Mouse (Mus musculus) hindbrain, embryonic 13.5 days (tissue): ENCODE measurements around the gene Sympk. TPM values are rescaled to one million over a fixed set of nuclear protein-coding genes. Genes with fewer than 3 reads are reported as not detected.

ENCODE experiments used
- ATAC-seq: fragments of 200-750 bp; cut with Nextera tagmentation; 2 replicates; pipeline ENCODE4 v1.8.0; 2017; ENCODE audit warnings: moderate TSS enrichment; ENCODE audit not compliant: low FRiP score
- H3K27ac ChIP-seq: fragments of 300-500 bp; sonication (generic); 2 replicates; pipeline ENCODE4 v1.5.1; 2015; ENCODE audit warnings: inconsistent platforms, mild to moderate bottlenecking, moderate library complexity
- H3K27me3 ChIP-seq: fragments of 300-500 bp; sonication (generic); 2 replicates; pipeline ENCODE4 v1.6.1; 2015; ENCODE audit warnings: mild to moderate bottlenecking, inconsistent platforms
- H3K36me3 ChIP-seq: fragments of 300-500 bp; sonication (generic); 2 replicates; pipeline ENCODE4 v1.6.1; 2015; ENCODE audit warnings: mild to moderate bottlenecking, inconsistent platforms
- H3K4me1 ChIP-seq: fragments of 300-500 bp; sonication (generic); replicated peaks from 2 replicates; pipeline ENCODE4 v1.6.1; 2015; ENCODE audit warnings: inconsistent platforms
- H3K4me2 ChIP-seq: fragments of 300-500 bp; sonication (generic); 2 replicates; pipeline ENCODE4 v1.6.1; 2015; ENCODE audit warnings: inconsistent platforms, mild to moderate bottlenecking, moderate library complexity
- H3K4me3 ChIP-seq: fragments of 300-500 bp; sonication (generic); 2 replicates; pipeline ENCODE4 v1.5.1; 2015; ENCODE audit warnings: mild to moderate bottlenecking, inconsistent platforms
- H3K9ac ChIP-seq: fragments of 300-500 bp; sonication (generic); 2 replicates; pipeline ENCODE4 v1.6.1; 2015; ENCODE audit warnings: mild to moderate bottlenecking, inconsistent platforms
- H3K9me3 ChIP-seq: fragments of 300-500 bp; sonication (generic); 2 replicates; pipeline ENCODE4 v1.6.1; 2016; ENCODE audit warnings: inconsistent platforms
- WGBS: fragments of 180-500 bp; shearing (Covaris S2); methylation state at CpG from one replicate; pipeline ENCODE4 v1.1.7; 2015; 5-methylcytosine and 5-hydroxymethylcytosine counted together
- polyA plus RNA-seq: library from polyadenylated mRNA; unstranded; fragments of >200 nt; fragmentation: Nextera tagmentation; extraction: Ambion mirVana; gene quantifications from 2 replicates; pipeline ENCODE4 v1.2.1, GENCODE M21; 2015

Gene Sympk
- polyA plus RNA-seq, 1 experiment from 2014 or later, result 29.7 TPM

- 5% methylated on average over 30 of the region's 31 CpGs for WGBS
- peak overlapping the region; percentile 73 for H3K9ac ChIP-seq
- H3K9me3 ChIP-seq, result no peaks in the 10 kb centered on the region
- ATAC-seq, result no peak
- H3K36me3 ChIP-seq, result peaks cover 9% of the 10 kb centered on the region
- H3K27ac ChIP-seq, result no peak overlapping the region
- H3K4me1 ChIP-seq, result peaks cover 16% of the 10 kb centered on the region
- no peaks in the 10 kb centered on the region for H3K27me3 ChIP-seq
- H3K4me2 ChIP-seq, result peak overlapping the region; percentile 50
- H3K4me3 ChIP-seq, result peak overlapping the region; percentile 25
Measured at GRCm38 (mm10) chr7:19012025-19012621, 12.1 kb upstream of the Sympk start.

GRCm38 (mm10) chr7:19012882-19013281 is 11.3 kb upstream of the Sympk start:
- peaks cover under 1% of the 10 kb centered on the region; the same call in 1 of the 2 replicates for H3K36me3 ChIP-seq
- no peak for ATAC-seq
- no peak overlapping the region for H3K27ac ChIP-seq
- H3K27me3 ChIP-seq, result no peaks in the 10 kb centered on the region
- H3K9ac ChIP-seq, result no peak overlapping the region
- peaks cover 9% of the 10 kb centered on the region for H3K4me1 ChIP-seq
- H3K4me2 ChIP-seq, result no peak overlapping the region
- no peak overlapping the region for H3K4me3 ChIP-seq
- 41% methylated on average over 2 of the region's 2 CpGs for WGBS
- no peaks in the 10 kb centered on the region for H3K9me3 ChIP-seq

DNA sequence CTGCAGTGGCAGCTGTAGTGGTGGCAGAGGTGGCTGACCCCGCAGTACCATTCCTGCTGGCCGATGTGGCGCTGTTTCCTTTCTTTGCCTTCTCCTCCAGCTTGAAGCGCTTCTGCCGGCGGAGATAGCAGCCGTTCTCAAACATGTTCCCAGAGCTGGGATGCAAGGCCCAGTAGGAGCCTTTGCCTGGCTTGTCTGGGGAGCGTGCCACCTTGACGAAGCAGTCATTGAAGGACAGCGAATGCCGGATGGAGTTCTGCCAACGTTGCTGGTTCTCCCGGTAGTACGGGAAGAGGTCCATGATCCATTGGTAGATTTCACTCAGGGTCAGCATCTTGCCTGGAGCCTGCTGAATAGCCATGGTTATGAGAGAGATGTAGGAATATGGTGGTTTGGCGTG is 9.7 kb upstream of the Sympk start:
- Histone ChIP-seq H3K9ac (no peak overlapping the region), H3K36me3 (no peaks in the 10 kb centered on the region), H3K4me3 (no peak overlapping the region), H3K27ac (no peak overlapping the region), H3K4me1 (peaks cover 9% of the 10 kb centered on the region), H3K9me3 (no peaks in the 10 kb centered on the region), H3K27me3 (no peaks in the 10 kb centered on the region), H3K4me2 (no peak overlapping the region)
- 66% methylated on average over 15 of the region's 15 CpGs for WGBS
- ATAC-seq, result no peak

GRCm38 (mm10) chr7:19016042-19016441 is 8.1 kb upstream of the Sympk start:
- ATAC-seq, result no peak
- 93% methylated on average over 4 of the region's 4 CpGs for WGBS

GRCm38 (mm10) chr7:19017909-19018308 is 6.3 kb upstream of the Sympk start:
- peaks cover 31% of the 10 kb centered on the region for H3K27me3 ChIP-seq
- no peak overlapping the region for H3K4me2 ChIP-seq
- 89% methylated on average over 7 of the region's 7 CpGs for WGBS
- no peaks in the 10 kb centered on the region for H3K9me3 ChIP-seq
- no peak for ATAC-seq
- H3K4me1 ChIP-seq, result no peaks in the 10 kb centered on the region
- H3K4me3 ChIP-seq, result no peak overlapping the region
- H3K27ac ChIP-seq, result no peak overlapping the region
- H3K9ac ChIP-seq, result no peak overlapping the region
- H3K36me3 ChIP-seq, result no peaks in the 10 kb centered on the region

More at GRCm38 (mm10) chr7:19016042-19016441, 8.1 kb upstream of the Sympk start:
- Histone ChIP-seq H3K4me3 (no peak overlapping the region), H3K9ac (no peak overlapping the region), H3K4me2 (no peak overlapping the region), H3K27me3 (peaks cover 13% of the 10 kb centered on the region), H3K9me3 (no peaks in the 10 kb centered on the region), H3K4me1 (peaks cover 9% of the 10 kb centered on the region), H3K27ac (no peak overlapping the region), H3K36me3 (no peaks in the 10 kb centered on the region)

GRCm38 (mm10) chr7:19021048-19021447 is 3.1 kb upstream of the Sympk start:
- no peak for ATAC-seq
- H3K4me1 ChIP-seq, result peaks cover 14% of the 10 kb centered on the region
- H3K36me3 ChIP-seq, result no peaks in the 10 kb centered on the region
- H3K27me3 ChIP-seq, result peaks cover 41% of the 10 kb centered on the region
- no peak overlapping the region for H3K27ac ChIP-seq
- H3K9ac ChIP-seq, result no peak overlapping the region
- no peak overlapping the region for H3K4me2 ChIP-seq
- no peaks in the 10 kb centered on the region for H3K9me3 ChIP-seq
- WGBS, result 27% methylated on average over 8 of the region's 8 CpGs
- no peak overlapping the region for H3K4me3 ChIP-seq

DNA sequence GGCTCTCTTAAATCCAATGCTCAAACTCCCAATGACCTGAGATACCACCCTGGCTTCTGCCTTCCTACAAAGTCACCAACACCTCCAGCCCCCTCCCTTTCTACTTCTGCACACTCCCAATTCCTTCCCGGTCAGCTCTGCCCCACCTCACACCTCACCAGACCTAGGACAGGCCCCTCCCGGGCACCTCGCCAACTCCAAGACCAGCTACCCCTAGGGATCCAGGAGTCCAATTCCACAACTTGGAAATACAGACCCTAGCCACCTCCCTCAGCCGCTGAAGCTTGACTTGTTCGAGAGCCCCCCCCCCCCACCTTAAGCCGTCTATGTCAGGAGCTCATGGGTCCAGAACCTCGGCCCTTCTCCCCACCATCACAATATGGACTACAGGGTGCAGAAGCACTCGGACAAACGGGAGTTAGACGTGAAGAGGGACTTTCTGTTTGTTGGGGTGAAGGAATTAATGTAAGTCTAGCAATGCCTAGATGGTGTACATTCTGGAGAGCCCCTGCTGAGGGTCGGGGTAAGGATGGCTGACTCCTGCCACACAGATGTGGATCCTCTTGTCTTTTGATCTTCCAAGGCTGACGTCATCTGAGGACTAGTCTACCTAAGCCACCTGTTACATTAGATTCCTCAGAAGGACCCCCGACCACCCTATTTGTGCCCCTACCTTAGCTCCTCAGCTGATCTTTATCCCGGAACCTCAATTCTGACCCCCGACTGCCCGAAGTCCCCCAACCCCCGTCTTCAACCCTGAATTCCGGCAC is 1.8 kb upstream of the Sympk start:
- Histone ChIP-seq H3K27ac (no peak overlapping the region), H3K4me1 (peaks cover 19% of the 10 kb centered on the region), H3K4me2 (no peak overlapping the region), H3K4me3 (no peak overlapping the region), H3K36me3 (no peaks in the 10 kb centered on the region), H3K27me3 (peaks cover 41% of the 10 kb centered on the region), H3K9me3 (no peaks in the 10 kb centered on the region), H3K9ac (no peak overlapping the region)
- WGBS, result 66% methylated on average over 18 of the region's 18 CpGs
- ATAC-seq, result no peak

- 3% methylated on average over 30 of the region's 30 CpGs for WGBS
- Histone ChIP-seq H3K36me3 (no peaks in the 10 kb centered on the region), H3K9me3 (no peaks in the 10 kb centered on the region), H3K4me3 (peak within 1 kb of the TSS; percentile 92), H3K9ac (peak within 1 kb of the TSS; percentile 94), H3K27ac (peak within 1 kb of the TSS; percentile 74), H3K4me1 (peaks cover 19% of the 10 kb centered on the region), H3K4me2 (peak within 1 kb of the TSS; percentile 89), H3K27me3 (peaks cover 41% of the 10 kb centered on the region)
- peak; percentile 26 for ATAC-seq
Measured at GRCm38 (mm10) chr7:19023357-19023814, 791 bp upstream of the Sympk start, which contains the start of gene Foxa3. Gene Foxa3 (minus strand): TSS chr7:19023538.

GRCm38 (mm10) chr7:19024581-19025255 is 541 bp downstream of the Sympk start:
- peak; percentile 72 for ATAC-seq

DNA sequence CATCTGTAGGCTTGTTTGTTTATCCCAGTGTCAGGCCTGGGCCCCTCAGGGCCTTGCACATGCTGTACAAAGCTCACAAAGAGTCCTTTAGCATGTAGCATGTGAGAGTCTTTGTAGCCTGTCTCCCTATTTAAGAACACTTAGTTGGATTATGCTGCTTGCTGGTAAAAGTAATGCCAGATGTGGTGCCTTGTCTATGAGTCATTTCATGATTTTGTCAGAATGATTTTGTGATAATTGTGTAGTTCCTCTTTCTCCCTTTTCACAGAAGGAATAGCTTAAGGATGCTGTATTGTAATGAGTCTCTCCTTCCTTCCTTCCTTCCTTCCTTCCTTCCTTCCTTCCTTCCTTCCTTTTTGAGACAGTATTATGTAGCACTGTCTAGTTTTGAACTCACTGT is 3.9 kb downstream of the Sympk start:
- no peaks in the 10 kb centered on the region for H3K9me3 ChIP-seq
- no peak overlapping the region for H3K4me3 ChIP-seq
- peaks cover 8% of the 10 kb centered on the region for H3K27me3 ChIP-seq
- no peak overlapping the region for H3K4me2 ChIP-seq
- H3K9ac ChIP-seq, result 0 out of 2 replicates have a peak overlapping the region, but pooled peaks have one; percentile 5
- H3K27ac ChIP-seq, result no peak overlapping the region
- peaks cover 42% of the 10 kb centered on the region for H3K36me3 ChIP-seq
- ATAC-seq, result no peak
- peaks cover 19% of the 10 kb centered on the region for H3K4me1 ChIP-seq

More at GRCm38 (mm10) chr7:19024581-19025255, 541 bp downstream of the Sympk start:
- peaks cover 11% of the 10 kb centered on the region for H3K36me3 ChIP-seq
- H3K27ac ChIP-seq, result peak overlapping the region; percentile 74
- peak overlapping the region; percentile 94 for H3K9ac ChIP-seq
- H3K27me3 ChIP-seq, result peaks cover 41% of the 10 kb centered on the region
- H3K9me3 ChIP-seq, result no peaks in the 10 kb centered on the region
- H3K4me2 ChIP-seq, result peak overlapping the region; percentile 89
- peak overlapping the region; percentile 92 for H3K4me3 ChIP-seq
- H3K4me1 ChIP-seq, result peaks cover 19% of the 10 kb centered on the region
- WGBS, result 2% methylated on average over 36 of the region's 36 CpGs

GRCm38 (mm10) chr7:19029084-19029653 is 5.0 kb downstream of the Sympk start:
- no peak overlapping the region for H3K9ac ChIP-seq
- no peak overlapping the region for H3K4me3 ChIP-seq
- peaks cover 19% of the 10 kb centered on the region for H3K4me1 ChIP-seq
- 63% methylated on average over 6 of the region's 6 CpGs for WGBS
- peak; percentile 21; the same call in 1 of the 2 replicates for ATAC-seq
- no peak overlapping the region for H3K27ac ChIP-seq
- peaks cover 50% of the 10 kb centered on the region for H3K36me3 ChIP-seq
- no peaks in the 10 kb centered on the region for H3K27me3 ChIP-seq
- H3K4me2 ChIP-seq, result no peak overlapping the region
- H3K9me3 ChIP-seq, result no peaks in the 10 kb centered on the region

DNA sequence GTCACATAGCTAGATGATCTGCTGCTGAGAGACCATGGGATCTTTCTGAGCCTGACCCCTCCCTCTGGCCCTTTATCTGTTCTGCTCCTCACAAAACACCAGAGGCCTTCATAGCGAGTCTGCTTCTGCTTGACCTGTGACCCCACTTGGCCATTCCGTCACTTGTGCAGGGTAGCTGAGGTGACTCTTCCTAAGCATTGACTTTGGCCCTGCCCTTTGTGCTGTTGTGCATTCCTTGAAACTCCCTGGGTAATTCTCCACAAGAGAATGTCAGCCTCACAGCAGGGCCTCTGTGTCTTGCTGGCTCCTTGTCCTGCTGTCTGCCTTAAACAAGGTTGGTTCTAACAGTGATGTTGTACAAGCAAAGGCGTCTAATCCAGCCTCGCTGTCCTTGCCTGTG is 7.5 kb downstream of the Sympk start:
- H3K4me3 ChIP-seq, result no peak overlapping the region

More for the DNA sequence above, 7.5 kb downstream of the Sympk start:
- no peak for ATAC-seq
- peaks cover 75% of the 10 kb centered on the region for H3K36me3 ChIP-seq
- H3K9ac ChIP-seq, result no peak overlapping the region
- no peaks in the 10 kb centered on the region for H3K4me1 ChIP-seq
- H3K27ac ChIP-seq, result no peak overlapping the region
- no peaks in the 10 kb centered on the region for H3K27me3 ChIP-seq
- WGBS, result 30% methylated on average over 4 of the region's 4 CpGs
- no peaks in the 10 kb centered on the region for H3K9me3 ChIP-seq
- no peak overlapping the region for H3K4me2 ChIP-seq
